Mouse (Mus musculus): Measurements from ENCODE around the gene Gm20696. TPM values are rescaled to one million over a fixed set of nuclear protein-coding genes. Genes with fewer than 3 reads are reported as not detected.
A peak's percentile ranks its signal among the peaks of the same experiment; 100 is the strongest.

Gm20696 gene
- polyA plus RNA-seq, 1 experiment from 2014 or later = 0.99 TPM

GRCm38 (mm10) chr6:99636121-99636520, 30.5 kb downstream of the Gm20696 start:
- H3K4me2 ChIP-seq (ENCODE audit: low read length) = no peak overlapping the region
- DNase-seq (ENCODE audit: low spot score) = no peak
- no peaks in the 10 kb centered on the region for H3K27me3 ChIP-seq (replicated peaks; ENCODE audit: control insufficient read depth, insufficient read depth, low read length)
- H3K36me3 ChIP-seq (ENCODE audit: control insufficient read depth, insufficient read depth, low read length) = peaks cover 13% of the 10 kb centered on the region
- H3K4me3 ChIP-seq (ENCODE audit: low read depth, low read length) = no peak overlapping the region
- no peaks in the 10 kb centered on the region; the same call in 1 of the 2 replicates for H3K4me1 ChIP-seq (ENCODE audit: control insufficient read depth, insufficient read depth, low read length)
- no peak for ATAC-seq
- H3K9me3 ChIP-seq (replicated peaks; ENCODE audit: control insufficient read depth, low read length) = no peaks in the 10 kb centered on the region
- no peak overlapping the region for H3K9ac ChIP-seq (ENCODE audit: low read length)
- H3K27ac ChIP-seq (ENCODE audit: low read depth, low read length) = no peak overlapping the region
- WGBS = 62% methylated on average over 9 of the region's 9 CpGs

GRCm38 (mm10) chr6:99632121-99632980, 34.2 kb downstream of the Gm20696 start:
- Histone ChIP-seq H3K27me3 (replicated peaks; ENCODE audit: control insufficient read depth, insufficient read depth, low read length) (no peaks in the 10 kb centered on the region), H3K4me2 (ENCODE audit: low read length) (no peak overlapping the region), H3K4me3 (ENCODE audit: low read depth, low read length) (no peak overlapping the region), H3K9ac (ENCODE audit: low read length) (no peak overlapping the region), H3K36me3 (ENCODE audit: control insufficient read depth, insufficient read depth, low read length) (0 out of 2 replicates have a peak, but pooled peaks cover 5% of the 10 kb centered on the region), H3K9me3 (replicated peaks; ENCODE audit: control insufficient read depth, low read length) (no peaks in the 10 kb centered on the region), H3K27ac (ENCODE audit: low read depth, low read length) (no peak overlapping the region), H3K4me1 (ENCODE audit: control insufficient read depth, insufficient read depth, low read length) (no peaks in the 10 kb centered on the region; the same call in 1 of the 2 replicates)
- DNase-seq (ENCODE audit: low spot score) (no peak), ATAC-seq (no peak)
- WGBS = 93% methylated on average over 32 of the region's 32 CpGs

- no peak overlapping the region for H3K4me3 ChIP-seq (ENCODE audit: low read depth, low read length)
- no peak overlapping the region for H3K27ac ChIP-seq (ENCODE audit: low read depth, low read length)
- no peak for ATAC-seq
- no peak for DNase-seq (ENCODE audit: low spot score)
- no peak overlapping the region for H3K4me2 ChIP-seq (ENCODE audit: low read length)
- H3K36me3 ChIP-seq (ENCODE audit: control insufficient read depth, insufficient read depth, low read length) = 0 out of 2 replicates have a peak, but pooled peaks cover 5% of the 10 kb centered on the region
- H3K4me1 ChIP-seq (ENCODE audit: control insufficient read depth, insufficient read depth, low read length) = peaks cover 5% of the 10 kb centered on the region; the same call in 1 of the 2 replicates
- H3K9me3 ChIP-seq (replicated peaks; ENCODE audit: control insufficient read depth, low read length) = no peaks in the 10 kb centered on the region
- no peaks in the 10 kb centered on the region for H3K27me3 ChIP-seq (replicated peaks; ENCODE audit: control insufficient read depth, insufficient read depth, low read length)
- WGBS = 84% methylated on average over 5 of the region's 5 CpGs
- no peak overlapping the region for H3K9ac ChIP-seq (ENCODE audit: low read length)
These were observed 35.0 kb downstream of the Gm20696 start for GRCm38 (mm10) chr6:99631637-99632036.

- Histone ChIP-seq H3K9ac (ENCODE audit: low read length) (no peak overlapping the region), H3K4me1 (ENCODE audit: control insufficient read depth, insufficient read depth, low read length) (peaks cover 16% of the 10 kb centered on the region), H3K27me3 (replicated peaks; ENCODE audit: control insufficient read depth, insufficient read depth, low read length) (no peaks in the 10 kb centered on the region), H3K4me3 (ENCODE audit: low read depth, low read length) (no peak overlapping the region), H3K36me3 (ENCODE audit: control insufficient read depth, insufficient read depth, low read length) (0 out of 2 replicates have a peak, but pooled peaks cover 5% of the 10 kb centered on the region), H3K9me3 (replicated peaks; ENCODE audit: control insufficient read depth, low read length) (no peaks in the 10 kb centered on the region), H3K27ac (ENCODE audit: low read depth, low read length) (no peak overlapping the region), H3K4me2 (ENCODE audit: low read length) (no peak overlapping the region)
- DNase-seq (ENCODE audit: low spot score) (no peak), ATAC-seq (no peak)
- 68% methylated on average over 8 of the region's 8 CpGs for WGBS
These were observed 36.7 kb downstream of the Gm20696 start for GRCm38 (mm10) chr6:99629726-99630458.

DNA sequence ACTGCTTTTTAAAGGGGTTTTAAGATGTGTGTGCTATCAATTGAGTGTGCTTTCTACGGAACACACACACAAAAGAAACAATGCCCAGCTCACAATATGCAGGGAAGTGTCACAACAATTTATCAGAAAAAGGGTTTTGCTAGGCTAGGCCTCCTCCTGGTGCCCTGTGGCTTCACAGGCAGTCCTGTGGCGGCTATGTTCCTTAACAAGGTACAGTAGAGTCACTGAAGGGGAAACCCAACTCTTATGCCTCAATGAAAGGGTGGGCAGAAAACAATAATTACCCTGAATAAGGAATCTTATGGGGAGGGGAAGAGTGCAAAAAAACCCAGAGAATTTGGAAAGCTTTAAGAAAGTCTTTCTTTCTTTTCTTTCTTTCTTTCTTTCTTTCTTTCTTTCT, 40.2 kb downstream of the Gm20696 start:
- 0 out of 2 replicates have a peak, but pooled peaks have one; percentile 40 for ATAC-seq
- H3K9ac ChIP-seq (ENCODE audit: low read length) = no peak overlapping the region

GRCm38 (mm10) chr6:99625803-99626202, 40.8 kb downstream of the Gm20696 start:
- Histone ChIP-seq H3K4me3 (ENCODE audit: low read depth, low read length) (no peak overlapping the region), H3K9ac (ENCODE audit: low read length) (no peak overlapping the region), H3K4me2 (ENCODE audit: low read length) (no peak overlapping the region), H3K9me3 (replicated peaks; ENCODE audit: control insufficient read depth, low read length) (no peaks in the 10 kb centered on the region), H3K4me1 (ENCODE audit: control insufficient read depth, insufficient read depth, low read length) (peaks cover 18% of the 10 kb centered on the region), H3K27ac (ENCODE audit: low read depth, low read length) (no peak overlapping the region), H3K27me3 (replicated peaks; ENCODE audit: control insufficient read depth, insufficient read depth, low read length) (no peaks in the 10 kb centered on the region), H3K36me3 (ENCODE audit: control insufficient read depth, insufficient read depth, low read length) (0 out of 2 replicates have a peak, but pooled peaks cover 5% of the 10 kb centered on the region)
- ATAC-seq (no peak), DNase-seq (ENCODE audit: low spot score) (no peak)
- 12% methylated on average over 7 of the region's 7 CpGs for WGBS

More for the DNA sequence above, 40.2 kb downstream of the Gm20696 start:
- Histone ChIP-seq H3K4me2 (ENCODE audit: low read length) (no peak overlapping the region), H3K9me3 (replicated peaks; ENCODE audit: control insufficient read depth, low read length) (no peaks in the 10 kb centered on the region), H3K4me1 (ENCODE audit: control insufficient read depth, insufficient read depth, low read length) (peaks cover 18% of the 10 kb centered on the region), H3K36me3 (ENCODE audit: control insufficient read depth, insufficient read depth, low read length) (0 out of 2 replicates have a peak, but pooled peaks cover 5% of the 10 kb centered on the region), H3K27me3 (replicated peaks; ENCODE audit: control insufficient read depth, insufficient read depth, low read length) (no peaks in the 10 kb centered on the region), H3K27ac (ENCODE audit: low read depth, low read length) (no peak overlapping the region), H3K4me3 (ENCODE audit: low read depth, low read length) (no peak overlapping the region)
- WGBS = 6% methylated on average over 2 of the region's 2 CpGs
- DNase-seq (ENCODE audit: low spot score) = no peak

DNA sequence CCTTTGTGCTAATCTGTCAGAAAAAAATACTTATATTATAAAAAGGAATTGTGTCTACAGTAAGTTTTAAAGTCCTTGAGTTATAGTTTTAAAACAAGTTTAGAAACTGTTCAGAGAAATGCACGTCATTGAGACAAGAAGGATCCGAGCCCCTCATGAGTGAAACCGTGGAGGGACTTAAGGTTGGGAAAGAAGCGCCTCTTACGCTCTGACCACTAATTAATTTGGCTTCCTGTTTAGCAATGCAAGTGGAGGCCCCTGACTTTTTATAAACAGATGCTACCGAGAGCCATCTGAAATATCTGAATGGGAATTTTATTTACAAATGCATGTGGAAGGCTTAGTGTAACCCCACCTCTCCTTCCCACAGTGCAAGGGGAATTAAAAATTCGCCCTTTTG, 41.3 kb downstream of the Gm20696 start:
- H3K27me3 ChIP-seq (replicated peaks; ENCODE audit: control insufficient read depth, insufficient read depth, low read length) = no peaks in the 10 kb centered on the region
- H3K36me3 ChIP-seq (ENCODE audit: control insufficient read depth, insufficient read depth, low read length) = 0 out of 2 replicates have a peak, but pooled peaks cover 5% of the 10 kb centered on the region
- H3K4me3 ChIP-seq (ENCODE audit: low read depth, low read length) = no peak overlapping the region
- H3K27ac ChIP-seq (ENCODE audit: low read depth, low read length) = no peak overlapping the region
- ATAC-seq (no peak), DNase-seq (ENCODE audit: low spot score) (no peak)
- peaks cover 18% of the 10 kb centered on the region for H3K4me1 ChIP-seq (ENCODE audit: control insufficient read depth, insufficient read depth, low read length)
- no peak overlapping the region for H3K9ac ChIP-seq (ENCODE audit: low read length)
- no peak overlapping the region for H3K4me2 ChIP-seq (ENCODE audit: low read length)
- no peaks in the 10 kb centered on the region for H3K9me3 ChIP-seq (replicated peaks; ENCODE audit: control insufficient read depth, low read length)
- WGBS = 26% methylated on average over 7 of the region's 7 CpGs

GRCm38 (mm10) chr6:99624542-99624941, 42.1 kb downstream of the Gm20696 start:
- H3K36me3 ChIP-seq (ENCODE audit: control insufficient read depth, insufficient read depth, low read length) = 0 out of 2 replicates have a peak, but pooled peaks cover 5% of the 10 kb centered on the region

More at GRCm38 (mm10) chr6:99624542-99624941, 42.1 kb downstream of the Gm20696 start:
- no peaks in the 10 kb centered on the region for H3K27me3 ChIP-seq (replicated peaks; ENCODE audit: control insufficient read depth, insufficient read depth, low read length)
- no peak overlapping the region for H3K4me3 ChIP-seq (ENCODE audit: low read depth, low read length)
- peaks cover 18% of the 10 kb centered on the region for H3K4me1 ChIP-seq (ENCODE audit: control insufficient read depth, insufficient read depth, low read length)
- H3K9me3 ChIP-seq (replicated peaks; ENCODE audit: control insufficient read depth, low read length) = no peaks in the 10 kb centered on the region
- ATAC-seq (no peak), DNase-seq (ENCODE audit: low spot score) (no peak)
- H3K9ac ChIP-seq (ENCODE audit: low read length) = no peak overlapping the region
- H3K27ac ChIP-seq (ENCODE audit: low read depth, low read length) = no peak overlapping the region
- no peak overlapping the region for H3K4me2 ChIP-seq (ENCODE audit: low read length)
- 91% methylated on average over 3 of the region's 3 CpGs for WGBS
